Mouse (Mus musculus): ENCODE data around the gene Bclaf3.

Gene Bclaf3

DNA sequence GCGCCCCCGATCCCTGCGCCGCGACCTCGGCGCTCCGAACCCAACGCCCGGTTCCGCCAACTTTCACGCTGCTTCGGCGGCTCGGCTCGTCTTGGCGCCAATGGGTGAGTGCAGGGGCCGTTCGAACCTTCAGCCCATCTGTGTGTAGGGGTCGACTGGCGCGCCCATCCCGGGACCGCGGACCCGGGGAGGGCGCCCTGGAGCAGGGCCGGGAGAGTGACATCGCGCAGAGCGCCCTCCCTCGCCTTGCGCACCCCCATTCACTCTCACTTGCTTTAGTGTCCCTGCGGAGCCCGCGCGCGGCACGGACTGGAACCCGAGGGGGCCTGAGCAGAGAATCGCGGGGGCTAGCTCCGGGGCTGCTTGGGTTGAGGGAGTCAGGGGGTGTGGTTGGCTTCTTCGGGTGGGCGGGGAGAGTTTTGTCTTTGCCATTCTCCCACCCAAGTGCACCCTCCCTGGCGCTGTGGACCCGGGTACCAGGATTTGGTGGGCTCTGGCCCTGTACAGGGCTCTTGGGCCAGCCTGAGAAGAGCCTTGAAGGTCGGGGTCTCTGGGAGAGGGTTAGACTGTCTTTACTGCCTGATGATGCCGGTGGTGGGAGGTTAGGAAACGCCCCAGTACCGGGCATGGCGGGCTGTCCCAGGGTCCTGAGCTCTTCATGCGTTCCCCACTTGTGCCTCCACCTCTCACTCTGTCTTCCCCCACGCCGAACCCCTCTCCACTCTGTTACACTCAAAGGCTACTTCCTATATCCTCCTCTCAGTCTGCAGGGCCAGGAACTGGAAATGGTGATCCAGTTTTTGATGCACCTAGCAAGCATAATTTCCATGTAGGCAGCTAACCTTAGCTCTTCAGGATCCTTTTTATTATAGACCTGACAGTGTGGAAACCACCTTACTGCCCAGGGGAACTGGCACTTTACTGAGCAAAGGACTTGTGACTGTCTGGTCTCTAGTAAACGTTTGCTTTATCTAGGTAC is 101.4 kb downstream of the Bclaf3 start:
- peak; percentile 62 to 72 for DNase-seq

- DNase-seq = no peak
Measured at GRCm38 (mm10) chrX:159628629-159629028, 102.1 kb downstream of the Bclaf3 start.

GRCm38 (mm10) chrX:159629203-159629602 is 102.7 kb downstream of the Bclaf3 start:
- DNase-seq = no peak

GRCm38 (mm10) chrX:159638500-159639227 is 112.2 kb downstream of the Bclaf3 start:
- DNase-seq = no peak

DNA sequence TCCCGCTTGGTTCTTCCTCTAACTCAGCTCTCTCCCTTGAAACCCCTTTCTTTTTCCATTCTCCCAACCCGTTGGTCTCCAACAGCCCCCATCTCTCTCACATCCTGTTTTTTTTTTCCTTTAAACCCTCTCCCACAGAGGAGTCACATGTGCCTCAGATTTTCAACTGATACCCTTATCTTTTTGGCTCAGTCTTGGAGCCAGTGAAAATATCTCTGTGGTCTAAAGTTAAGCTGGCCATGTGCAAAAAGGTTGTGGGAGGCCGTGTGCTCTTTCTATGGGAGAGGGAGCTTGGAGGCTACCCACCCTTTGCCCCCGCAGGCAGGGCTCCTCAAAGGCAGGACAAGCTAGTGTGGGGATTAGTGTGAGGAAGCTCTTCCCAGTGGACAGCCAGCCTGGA is 113.5 kb downstream of the Bclaf3 start:
- DNase-seq = no peak
